Mouse (Mus musculus): Measurements from ENCODE around the gene Sprr2a1.
"Not testable (repeated sequence)": the region's sequence is repeated elsewhere in the genome, so short reads cannot be mapped to it uniquely, and the experiment has no call there.

Sprr2a1 gene

DNA sequence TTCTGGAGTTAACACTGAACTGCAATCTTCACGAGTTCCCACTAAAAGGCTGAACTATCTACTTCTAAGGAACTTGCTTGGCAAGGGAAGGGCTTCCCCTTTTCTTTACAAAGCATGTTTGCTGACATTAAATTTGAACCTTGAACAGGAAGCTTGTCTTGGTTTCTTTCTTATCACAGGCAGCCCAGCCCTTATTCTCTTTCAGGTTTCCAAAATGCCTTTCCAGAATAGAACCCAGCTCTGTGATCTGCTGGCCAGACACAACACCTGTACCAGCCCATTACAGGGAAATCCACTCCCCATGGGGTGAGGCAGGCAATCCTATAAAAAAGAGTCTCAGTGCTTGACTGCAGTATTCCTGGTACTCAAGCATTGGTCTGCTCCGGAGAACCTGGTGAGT is at the start of gene Sprr2a1, which contains the start of gene Sprr2a2:
TSS of gene Sprr2a1 (plus strand) at position 231 of the 400 bp plus-strand sequence.
TSS of gene Sprr2a2 (plus strand) at position 352 of the 400 bp plus-strand sequence.
- CTCF ChIA-PET, POLR2A ChIA-PET: not testable (repeated sequence)

DNA sequence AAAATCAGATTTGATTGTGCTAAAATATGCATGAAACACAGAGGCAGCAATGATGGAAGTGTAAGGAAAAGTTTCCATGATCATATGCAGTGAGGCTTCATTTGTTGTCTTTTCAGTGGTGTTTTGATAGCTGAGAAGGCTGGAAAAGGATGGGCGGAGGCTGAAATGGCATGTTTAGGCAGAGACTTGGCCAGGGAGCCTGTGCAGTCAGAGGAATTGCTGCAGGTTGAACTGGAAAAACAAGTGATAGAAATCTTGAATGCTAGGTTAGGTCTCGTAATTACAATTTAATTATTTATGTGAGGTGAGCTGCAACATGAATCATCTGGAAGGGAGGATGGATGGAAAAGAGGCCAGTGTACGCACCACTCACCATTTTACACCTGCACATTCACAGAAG is 45.8 kb upstream of the Sprr2a1 start:
- ChIA-PET POLR2A (no interaction called here), CTCF (no interaction called here)

DNA sequence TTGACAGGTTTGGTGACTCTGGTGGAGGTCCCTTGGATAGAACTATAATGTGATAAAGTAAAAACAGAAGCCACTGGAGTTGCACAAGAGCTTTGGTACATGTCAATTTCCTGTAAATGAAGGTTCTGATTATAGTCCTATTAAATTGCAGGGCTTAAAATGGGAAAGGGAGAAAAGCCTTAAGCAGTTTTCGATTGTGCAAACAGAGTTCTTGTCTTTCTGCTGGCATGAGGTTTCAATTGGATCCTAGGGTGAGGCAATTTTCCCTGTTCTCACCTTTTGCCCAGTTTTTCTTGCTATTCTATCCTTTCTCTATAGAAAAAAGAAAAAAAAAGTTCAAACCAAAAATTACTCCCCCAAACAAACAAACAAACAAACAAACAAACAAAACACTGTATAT is 38.7 kb upstream of the Sprr2a1 start:
- POLR2A ChIA-PET = no interaction called here
- CTCF ChIA-PET = no interaction called here

DNA sequence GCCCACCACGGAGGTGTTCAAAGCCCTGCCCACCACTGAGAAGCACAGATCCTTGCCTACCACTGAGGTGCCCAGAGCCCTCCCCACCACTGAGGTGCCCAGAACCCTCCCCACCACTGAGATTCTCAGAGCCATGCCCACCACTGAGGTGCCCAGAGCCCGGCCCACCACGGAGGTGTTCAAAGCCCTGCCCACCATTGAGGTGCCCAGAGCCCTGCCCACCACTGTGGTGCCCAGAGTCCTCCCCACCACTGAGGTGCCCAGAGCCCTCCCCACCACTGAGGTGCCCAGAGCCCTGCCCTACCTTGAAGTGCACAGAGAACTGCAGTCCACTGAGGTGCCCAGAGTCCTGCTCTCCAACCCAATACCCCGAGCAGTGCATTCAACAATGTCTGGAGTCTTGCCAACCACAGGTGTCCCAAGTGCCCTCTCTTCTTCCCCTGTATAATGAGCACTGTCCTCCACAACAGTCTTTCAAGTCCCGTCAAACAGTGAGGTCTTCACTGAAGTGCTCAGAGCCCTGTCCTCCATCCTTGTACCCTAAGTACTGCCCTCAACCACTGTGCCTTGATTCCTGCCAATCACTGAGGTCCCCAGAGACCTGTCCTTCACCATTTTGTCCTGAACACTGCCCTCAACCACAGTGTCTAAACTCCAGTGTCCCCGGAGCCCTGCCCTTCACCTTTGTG is 19.9 kb upstream of the Sprr2a1 start:
- POLR2A ChIA-PET = no interaction called here
- CTCF ChIA-PET = no interaction called here

DNA sequence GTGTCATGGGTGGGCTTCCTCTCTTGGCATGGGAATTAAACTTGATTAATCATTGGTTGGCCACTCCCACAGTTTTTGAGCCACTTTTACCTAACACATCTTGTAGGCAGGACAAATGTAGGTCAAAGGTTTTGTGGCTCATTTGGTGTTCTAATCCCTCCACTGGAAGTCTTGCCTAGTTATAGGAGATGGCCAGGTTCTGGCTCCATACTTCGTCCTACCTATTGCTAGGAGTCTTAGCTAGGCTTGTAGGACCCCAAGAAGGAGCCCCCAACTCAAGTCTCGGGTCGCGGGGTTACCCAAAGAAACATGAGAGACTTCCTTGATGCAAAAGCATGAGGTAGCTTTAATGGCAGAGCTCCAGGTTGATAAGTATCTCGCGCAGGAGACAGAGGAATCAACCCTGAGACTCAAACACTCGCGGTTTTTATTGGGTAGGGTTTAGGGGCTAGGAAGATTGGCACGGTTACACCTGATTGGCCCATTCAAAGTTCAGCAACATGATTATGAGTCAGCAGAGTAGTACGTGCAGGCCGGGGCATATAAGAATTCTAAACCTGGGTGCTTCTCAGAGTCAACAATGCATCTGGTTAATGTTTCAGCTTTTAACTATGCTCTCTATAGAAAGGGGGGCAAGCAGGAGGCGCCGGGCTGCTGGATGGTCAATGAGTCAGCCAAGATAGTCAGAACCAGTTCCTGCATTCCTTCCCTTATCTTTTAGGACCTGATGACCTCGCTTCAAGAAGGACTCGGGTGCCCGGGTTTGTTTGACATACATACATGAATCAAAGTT is 4.3 kb upstream of the Sprr2a1 start:
- POLR2A ChIA-PET = not testable (repeated sequence)

DNA sequence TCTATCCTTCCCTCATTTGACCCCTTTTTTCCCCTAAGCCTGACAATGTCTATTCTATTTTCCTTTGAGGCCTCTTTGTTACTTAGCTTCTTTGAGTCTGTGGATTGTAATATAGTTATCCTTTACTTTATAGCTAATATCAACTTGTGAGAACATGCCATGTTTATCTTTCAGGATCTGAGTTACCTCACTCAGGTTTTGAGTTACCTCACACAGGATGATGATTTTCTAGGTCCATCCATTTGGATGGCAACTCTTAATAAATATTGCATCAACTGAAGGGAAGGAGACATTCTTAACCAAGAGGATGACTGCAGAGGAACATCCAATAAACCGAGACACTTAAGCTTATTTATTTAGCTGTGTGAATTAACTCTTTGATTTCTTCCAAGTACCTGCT is 3.5 kb upstream of the Sprr2a1 start:
- CTCF ChIA-PET, POLR2A ChIA-PET: not testable (repeated sequence)

More for the DNA sequence above, 4.3 kb upstream of the Sprr2a1 start:
- CTCF ChIA-PET = not testable (repeated sequence)

DNA sequence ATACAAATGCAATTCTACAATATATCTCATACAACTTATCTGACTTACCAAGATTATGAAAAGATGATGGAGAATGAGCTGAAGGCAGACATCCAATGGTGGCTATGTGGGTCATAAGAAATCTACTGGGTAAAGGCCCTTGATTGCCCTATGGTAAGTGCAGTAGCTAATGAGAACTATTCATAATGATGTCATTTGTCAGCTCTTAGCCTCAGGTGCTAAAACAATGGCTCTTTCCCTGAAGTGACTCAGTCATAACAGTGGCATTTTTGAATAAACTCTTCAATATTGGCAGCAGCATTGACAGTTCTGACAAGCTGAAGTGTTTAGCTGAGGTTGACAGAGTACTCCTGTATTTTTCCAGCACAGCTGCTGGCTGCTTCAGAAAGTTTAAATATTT is 1.9 kb upstream of the Sprr2a1 start:
- CTCF ChIA-PET, POLR2A ChIA-PET: not testable (repeated sequence)

DNA sequence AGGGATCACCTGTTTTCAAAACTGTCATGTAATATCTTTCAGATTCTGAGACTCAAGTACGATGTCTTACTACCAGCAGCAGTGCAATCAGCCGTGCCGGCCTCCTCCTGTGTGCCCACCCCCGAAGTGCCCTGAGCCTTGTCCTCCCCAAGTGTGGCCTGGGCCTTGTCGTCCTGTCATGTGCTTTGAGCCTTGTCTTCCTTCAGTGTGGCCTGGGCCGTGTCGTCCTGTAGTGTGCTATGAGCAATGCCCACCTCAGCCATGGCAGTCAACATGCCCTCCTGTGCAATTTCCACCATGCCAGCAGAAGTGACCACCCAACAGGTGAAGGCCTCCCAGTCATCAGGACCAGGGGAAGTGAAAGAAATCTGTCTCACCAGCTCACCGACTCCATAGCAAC is 3.4 kb downstream of the Sprr2a1 start:
- POLR2A ChIA-PET, CTCF ChIA-PET: not testable (repeated sequence)

DNA sequence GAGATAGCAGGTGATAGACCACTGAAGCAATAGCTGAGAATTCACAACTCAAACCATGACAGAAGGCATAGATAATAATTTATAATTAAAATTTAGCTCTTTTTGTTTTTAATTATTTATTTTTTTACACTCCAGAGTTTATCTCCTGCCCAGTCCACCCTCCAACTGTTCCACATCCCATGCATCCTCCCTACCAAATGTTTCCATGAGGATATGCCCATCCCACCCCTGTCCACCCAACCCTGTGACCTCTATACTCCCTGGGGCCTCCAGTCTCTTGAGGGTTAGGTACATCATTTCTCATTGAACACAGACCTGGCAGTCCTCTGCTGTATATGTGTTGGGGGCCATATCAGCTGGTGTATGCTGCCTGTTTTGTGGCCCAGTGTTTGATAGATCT is 8.1 kb downstream of the Sprr2a1 start:
- CTCF ChIA-PET, POLR2A ChIA-PET: not testable (repeated sequence)

DNA sequence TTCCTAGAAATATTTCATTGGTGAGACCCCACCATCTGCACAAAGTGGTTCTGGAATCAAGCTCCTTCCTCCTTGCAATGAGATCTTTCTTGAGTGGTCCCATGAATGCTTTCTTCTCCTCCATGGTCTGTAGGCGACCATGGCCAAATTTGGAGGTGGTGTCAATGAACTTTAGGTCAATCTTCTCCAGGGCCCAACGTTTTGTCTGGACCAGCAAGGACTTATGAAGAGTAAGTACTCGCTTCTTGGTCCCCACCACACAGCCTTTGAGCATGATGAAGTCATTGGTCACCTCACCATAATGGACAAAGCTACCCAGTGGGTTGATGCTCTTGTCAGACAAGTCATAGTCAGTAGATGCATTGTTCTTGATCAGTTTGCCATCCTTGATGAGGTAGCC is 11.8 kb downstream of the Sprr2a1 start:
- CTCF ChIA-PET = not testable (repeated sequence)

DNA sequence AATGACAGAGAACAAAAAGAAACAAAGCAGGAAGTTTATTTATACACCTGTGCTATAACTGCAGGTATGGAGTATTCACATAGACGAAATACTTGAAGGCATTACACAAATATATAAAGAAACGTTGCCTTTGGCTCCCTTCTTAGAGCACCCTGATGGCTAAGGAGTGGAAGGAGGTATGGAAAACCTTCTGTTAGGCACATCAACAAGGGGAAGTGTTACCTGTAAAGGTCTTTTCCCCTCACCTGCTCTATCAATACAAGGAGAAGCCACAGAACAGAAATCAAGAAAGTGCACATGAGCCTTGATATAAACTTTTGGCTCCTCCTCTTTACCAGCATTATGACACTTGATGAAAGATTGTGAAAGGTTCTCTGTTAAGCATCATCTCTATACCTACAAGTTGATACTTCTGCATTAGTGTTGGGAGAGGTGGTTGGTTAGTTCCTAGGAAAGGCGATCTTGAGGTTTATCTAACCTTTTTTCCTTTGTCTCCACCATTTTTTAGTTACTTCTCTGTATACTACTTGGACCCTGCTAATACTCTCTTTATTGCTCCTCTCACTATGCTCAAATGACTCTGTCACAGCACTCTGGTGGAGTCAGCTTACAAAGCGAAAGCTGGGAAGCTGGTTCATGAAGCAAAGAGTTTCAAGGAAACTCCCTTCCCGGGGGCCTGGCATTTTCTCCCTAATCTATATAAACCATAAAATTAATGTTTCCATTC is 21.0 kb downstream of the Sprr2a1 start:
- POLR2A ChIA-PET, CTCF ChIA-PET: not testable (repeated sequence)

More for the DNA sequence above, 11.8 kb downstream of the Sprr2a1 start:
- POLR2A ChIA-PET = not testable (repeated sequence)

DNA sequence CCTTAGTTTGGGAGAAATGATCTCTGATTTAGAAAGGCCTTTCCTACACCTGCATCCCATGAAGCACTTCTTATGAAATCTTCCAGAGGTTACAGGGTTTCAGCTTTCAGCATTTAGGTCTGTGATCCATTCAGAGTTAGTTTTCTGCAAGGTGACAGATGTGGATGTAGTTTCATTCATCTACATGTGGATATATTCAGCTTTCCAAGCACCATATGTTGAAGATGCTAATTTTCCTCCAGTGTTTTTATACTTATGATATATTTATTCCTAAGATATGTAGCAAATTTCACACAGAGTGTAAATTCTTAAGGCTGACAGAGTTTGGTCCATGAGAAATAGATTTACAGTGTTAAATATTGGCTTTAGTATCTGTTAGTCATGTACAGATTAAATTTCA is 23.1 kb downstream of the Sprr2a1 start:
- POLR2A ChIA-PET, CTCF ChIA-PET: not testable (repeated sequence)

DNA sequence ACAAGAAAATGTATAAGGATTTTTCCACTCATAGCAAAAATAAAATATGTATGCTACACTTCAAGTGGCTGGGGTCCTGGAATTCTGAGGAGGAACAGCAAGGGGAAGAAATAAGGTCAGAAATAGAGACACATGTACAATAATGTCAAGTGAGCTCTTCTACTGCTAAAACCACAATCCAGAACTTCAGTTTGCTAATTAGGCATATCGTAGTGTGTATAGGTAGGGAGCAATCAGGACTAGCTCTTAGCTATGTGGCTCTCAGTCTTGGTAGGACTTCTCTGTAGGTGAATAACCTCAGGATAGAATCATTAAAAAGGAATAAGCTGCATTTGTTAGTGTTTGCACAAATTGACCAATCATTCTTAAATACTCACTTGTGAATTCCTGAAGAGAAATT is 23.6 kb downstream of the Sprr2a1 start:
- CTCF ChIA-PET, POLR2A ChIA-PET: not testable (repeated sequence)

DNA sequence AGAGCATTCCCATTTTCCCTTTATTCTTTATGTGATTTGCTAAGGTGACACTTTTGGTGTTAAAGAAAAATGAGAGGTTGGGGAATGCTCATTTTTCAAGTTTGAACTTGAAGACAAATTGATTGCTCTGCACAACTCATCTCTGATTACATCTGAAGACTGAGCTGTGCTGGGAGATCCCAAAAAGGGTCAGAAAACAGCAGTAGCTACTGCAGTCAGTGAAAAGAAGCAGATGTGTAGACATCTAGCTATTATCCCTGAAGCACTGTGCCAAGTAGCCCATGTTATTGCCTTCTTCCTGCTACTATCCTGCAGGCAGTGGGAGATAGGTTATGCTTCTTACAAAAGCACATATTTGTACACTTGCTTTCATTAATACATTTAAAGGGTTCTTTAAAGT is 29.2 kb downstream of the Sprr2a1 start:
- CTCF ChIA-PET, POLR2A ChIA-PET: not testable (repeated sequence)

DNA sequence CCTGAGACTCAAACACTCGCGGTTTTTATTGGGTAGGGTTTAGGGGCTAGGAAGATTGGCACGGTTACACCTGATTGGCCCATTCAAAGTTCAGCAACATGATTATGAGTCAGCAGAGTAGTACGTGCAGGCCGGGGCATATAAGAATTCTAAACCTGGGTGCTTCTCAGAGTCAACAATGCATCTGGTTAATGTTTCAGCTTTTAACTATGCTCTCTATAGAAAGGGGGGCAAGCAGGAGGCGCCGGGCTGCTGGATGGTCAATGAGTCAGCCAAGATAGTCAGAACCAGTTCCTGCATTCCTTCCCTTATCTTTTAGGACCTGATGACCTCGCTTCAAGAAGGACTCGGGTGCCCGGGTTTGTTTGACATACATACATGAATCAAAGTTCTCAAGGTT is 30.6 kb downstream of the Sprr2a1 start:
- CTCF ChIA-PET, POLR2A ChIA-PET: not testable (repeated sequence)

DNA sequence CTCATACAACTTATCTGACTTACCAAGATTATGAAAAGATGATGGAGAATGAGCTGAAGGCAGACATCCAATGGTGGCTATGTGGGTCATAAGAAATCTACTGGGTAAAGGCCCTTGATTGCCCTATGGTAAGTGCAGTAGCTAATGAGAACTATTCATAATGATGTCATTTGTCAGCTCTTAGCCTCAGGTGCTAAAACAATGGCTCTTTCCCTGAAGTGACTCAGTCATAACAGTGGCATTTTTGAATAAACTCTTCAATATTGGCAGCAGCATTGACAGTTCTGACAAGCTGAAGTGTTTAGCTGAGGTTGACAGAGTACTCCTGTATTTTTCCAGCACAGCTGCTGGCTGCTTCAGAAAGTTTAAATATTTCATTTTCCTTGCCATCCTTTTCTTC is 32.9 kb downstream of the Sprr2a1 start:
- POLR2A ChIA-PET, CTCF ChIA-PET: not testable (repeated sequence)

DNA sequence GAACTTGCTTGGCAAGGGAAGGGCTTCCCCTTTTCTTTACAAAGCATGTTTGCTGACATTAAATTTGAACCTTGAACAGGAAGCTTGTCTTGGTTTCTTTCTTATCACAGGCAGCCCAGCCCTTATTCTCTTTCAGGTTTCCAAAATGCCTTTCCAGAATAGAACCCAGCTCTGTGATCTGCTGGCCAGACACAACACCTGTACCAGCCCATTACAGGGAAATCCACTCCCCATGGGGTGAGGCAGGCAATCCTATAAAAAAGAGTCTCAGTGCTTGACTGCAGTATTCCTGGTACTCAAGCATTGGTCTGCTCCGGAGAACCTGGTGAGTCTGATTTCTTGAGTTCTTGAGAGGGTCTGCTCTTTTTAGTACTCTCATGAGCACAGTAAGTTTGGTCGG is 34.9 kb downstream of the Sprr2a1 start:
- CTCF ChIA-PET, POLR2A ChIA-PET: not testable (repeated sequence)

DNA sequence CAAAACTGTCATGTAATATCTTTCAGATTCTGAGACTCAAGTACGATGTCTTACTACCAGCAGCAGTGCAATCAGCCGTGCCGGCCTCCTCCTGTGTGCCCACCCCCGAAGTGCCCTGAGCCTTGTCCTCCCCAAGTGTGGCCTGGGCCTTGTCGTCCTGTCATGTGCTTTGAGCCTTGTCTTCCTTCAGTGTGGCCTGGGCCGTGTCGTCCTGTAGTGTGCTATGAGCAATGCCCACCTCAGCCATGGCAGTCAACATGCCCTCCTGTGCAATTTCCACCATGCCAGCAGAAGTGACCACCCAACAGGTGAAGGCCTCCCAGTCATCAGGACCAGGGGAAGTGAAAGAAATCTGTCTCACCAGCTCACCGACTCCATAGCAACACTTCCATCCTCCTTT is 38.3 kb downstream of the Sprr2a1 start:
- CTCF ChIA-PET, POLR2A ChIA-PET: not testable (repeated sequence)

DNA sequence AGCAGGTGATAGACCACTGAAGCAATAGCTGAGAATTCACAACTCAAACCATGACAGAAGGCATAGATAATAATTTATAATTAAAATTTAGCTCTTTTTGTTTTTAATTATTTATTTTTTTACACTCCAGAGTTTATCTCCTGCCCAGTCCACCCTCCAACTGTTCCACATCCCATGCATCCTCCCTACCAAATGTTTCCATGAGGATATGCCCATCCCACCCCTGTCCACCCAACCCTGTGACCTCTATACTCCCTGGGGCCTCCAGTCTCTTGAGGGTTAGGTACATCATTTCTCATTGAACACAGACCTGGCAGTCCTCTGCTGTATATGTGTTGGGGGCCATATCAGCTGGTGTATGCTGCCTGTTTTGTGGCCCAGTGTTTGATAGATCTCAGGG is 42.9 kb downstream of the Sprr2a1 start:
- CTCF ChIA-PET, POLR2A ChIA-PET: not testable (repeated sequence)

DNA sequence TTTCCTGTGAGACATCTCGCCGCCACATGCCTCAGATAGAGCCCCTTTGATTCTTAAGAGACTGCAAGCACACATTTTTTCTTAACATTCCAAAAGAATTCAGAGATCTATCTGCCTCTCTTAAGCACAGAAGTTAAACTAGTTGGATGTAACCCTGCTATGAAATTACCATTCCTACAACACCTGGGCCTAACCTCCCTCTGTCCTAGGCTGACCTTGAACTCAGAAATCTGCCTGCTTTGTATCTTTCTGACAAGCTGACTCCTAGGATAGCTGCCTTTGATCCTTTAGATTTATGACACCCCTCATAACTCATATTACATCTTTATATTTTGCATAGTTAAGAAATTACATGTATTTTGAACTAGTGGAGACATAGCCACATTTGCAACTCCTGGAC is 47.9 kb downstream of the Sprr2a1 start:
- CTCF ChIA-PET, POLR2A ChIA-PET: not testable (repeated sequence)

All from embryonic stem cell, embryonic (primary cell).